Mouse (Mus musculus): ENCODE measurements around the gene Osbpl3.

Osbpl3 gene

GRCm38 (mm10) chr6:50331477-50331876 lies 124.5 kb downstream of the Osbpl3 start:
- in situ Hi-C loops (cut with MboI), result no loop called here

GRCm38 (mm10) chr6:50329380-50329779 lies 126.6 kb downstream of the Osbpl3 start:
- in situ Hi-C loops (cut with MboI), result no loop called here

GRCm38 (mm10) chr6:50328901-50329300 lies 127.1 kb downstream of the Osbpl3 start:
- in situ Hi-C loops (cut with MboI), result no loop called here

- in situ Hi-C loops (cut with MboI), result no loop called here
Observed at GRCm38 (mm10) chr6:50326192-50326591, 129.8 kb downstream of the Osbpl3 start.

GRCm38 (mm10) chr6:50325485-50325884 lies 130.5 kb downstream of the Osbpl3 start:
- in situ Hi-C loops (cut with MboI), result no loop called here

GRCm38 (mm10) chr6:50322631-50323030 lies 133.4 kb downstream of the Osbpl3 start:
- in situ Hi-C loops (cut with MboI), result no loop called here

DNA sequence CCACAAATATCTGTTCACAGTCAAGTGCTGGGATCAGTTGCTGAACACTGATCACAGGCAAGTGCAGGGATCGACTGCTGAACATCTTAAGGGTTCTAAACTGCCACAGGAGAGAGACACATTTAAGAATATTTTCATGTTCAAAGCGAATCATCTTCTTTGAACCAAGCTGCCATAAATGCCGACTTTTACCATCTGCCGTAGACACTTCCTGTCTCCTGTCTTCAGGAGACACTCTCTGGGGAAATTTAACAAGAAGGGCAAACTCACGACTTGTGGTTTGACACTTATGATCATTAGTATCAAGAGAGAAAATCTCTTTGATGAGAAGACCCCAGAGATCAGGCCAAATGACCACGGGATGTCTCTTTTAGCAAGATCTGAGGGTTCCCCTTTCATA lies 134.3 kb downstream of the Osbpl3 start:
- in situ Hi-C loops (cut with MboI), result no loop called here

GRCm38 (mm10) chr6:50318590-50319172 lies 137.3 kb downstream of the Osbpl3 start:
- in situ Hi-C loops (cut with MboI), result loop anchor here (5.0 kb wide), 1 partner anchor 204 kb away; no protein-coding TSS in a partner anchor

- in situ Hi-C loops (cut with MboI), result loop anchor here (5.0 kb wide), 1 partner anchor 204 kb away; no protein-coding TSS in a partner anchor
Observed at GRCm38 (mm10) chr6:50318150-50318549, 137.9 kb downstream of the Osbpl3 start.

DNA sequence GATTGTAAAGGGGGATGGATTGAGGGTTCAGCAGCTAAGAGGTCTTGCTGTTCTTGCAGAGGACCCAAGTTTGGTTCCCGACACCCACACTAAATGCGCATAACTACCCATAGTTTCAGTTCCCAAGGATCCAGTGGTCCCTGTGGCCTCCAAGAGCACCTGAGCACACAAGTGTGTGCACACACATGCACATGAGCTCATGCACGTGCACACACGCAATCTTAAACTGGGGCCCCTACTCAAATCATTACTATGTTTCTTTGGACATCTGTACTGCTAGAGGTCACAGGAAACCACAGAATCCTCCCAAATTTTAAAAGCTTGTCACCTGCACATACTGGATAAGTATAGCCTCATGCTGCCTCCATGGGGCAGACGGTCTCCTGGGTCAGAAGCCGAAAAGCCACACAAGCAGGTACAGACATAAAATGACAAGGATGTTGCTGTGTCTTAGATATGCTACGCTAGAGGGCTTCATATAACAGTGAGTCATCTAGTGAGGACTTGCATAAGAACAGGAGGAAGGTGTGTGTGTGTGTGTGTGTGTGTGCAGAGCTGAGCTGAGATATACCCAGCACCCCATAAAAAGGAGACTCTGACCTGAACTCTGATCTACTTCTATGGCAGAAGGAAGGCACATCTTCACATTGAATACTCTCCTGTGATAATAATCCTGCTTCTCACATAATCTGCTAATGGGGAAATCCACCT lies 139.1 kb downstream of the Osbpl3 start:
- in situ Hi-C loops (cut with MboI), result loop anchor here (5.0 kb wide), 1 partner anchor 205 kb away; no protein-coding TSS in a partner anchor

DNA sequence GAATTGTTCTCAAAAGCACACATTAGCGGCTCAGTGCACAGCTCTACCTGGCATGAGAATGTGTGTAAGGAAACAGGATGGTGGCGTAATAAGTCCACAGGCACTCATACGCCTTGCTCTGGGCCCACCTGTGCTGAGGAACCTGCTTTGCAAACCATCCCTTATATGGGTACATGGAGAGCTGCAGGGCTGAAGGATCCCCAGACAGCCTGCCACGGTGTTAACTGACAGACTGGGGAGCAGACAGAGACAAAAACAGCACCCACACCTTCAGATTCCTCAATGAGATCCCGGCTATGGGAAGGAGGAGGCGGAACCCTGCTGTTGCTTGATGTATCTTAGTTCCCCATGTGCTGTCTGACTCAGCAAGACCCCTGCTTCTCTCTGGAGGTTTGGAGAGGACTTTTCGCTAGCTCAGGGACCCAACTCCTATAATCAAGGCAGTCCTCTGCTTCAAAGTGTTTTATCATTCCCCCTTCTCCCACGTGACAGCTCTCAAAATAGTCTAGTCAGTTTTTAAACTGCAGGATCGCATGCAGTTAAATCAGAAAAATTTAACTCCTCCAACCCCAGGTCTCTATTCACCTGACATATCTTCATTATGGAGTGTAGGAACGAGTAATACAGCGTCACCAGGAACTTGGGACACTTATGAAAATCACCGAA lies 141.5 kb downstream of the Osbpl3 start:
- in situ Hi-C loops (cut with MboI), result loop anchor here (5.0 kb wide), 1 partner anchor 208 kb away; no protein-coding TSS in a partner anchor

DNA sequence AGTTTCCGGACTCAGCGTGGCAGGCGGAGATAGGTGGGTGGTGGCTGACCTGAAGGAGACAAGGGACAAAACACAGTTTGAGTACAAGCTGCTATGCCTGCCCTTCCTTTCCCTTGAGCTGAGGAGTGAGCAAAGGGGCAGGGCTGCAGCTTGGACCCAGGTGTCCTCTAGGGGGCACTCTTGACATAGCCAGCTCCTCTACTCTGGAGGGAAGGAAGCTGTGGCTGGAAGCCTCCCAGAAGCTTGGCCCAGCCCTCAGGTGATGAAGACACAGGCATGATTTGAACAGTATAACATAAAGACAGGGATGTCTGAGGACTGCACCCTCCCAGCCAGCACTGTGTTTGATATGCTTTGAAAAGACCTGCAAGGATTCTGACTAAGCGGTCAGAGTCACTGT lies 143.4 kb downstream of the Osbpl3 start:
- in situ Hi-C loops (cut with MboI), result no loop called here

GRCm38 (mm10) chr6:50309019-50309418 lies 147.0 kb downstream of the Osbpl3 start:
- in situ Hi-C loops (cut with MboI), result no loop called here

- in situ Hi-C loops (cut with MboI), result no loop called here
Observed at GRCm38 (mm10) chr6:50306625-50307024, 149.4 kb downstream of the Osbpl3 start.

DNA sequence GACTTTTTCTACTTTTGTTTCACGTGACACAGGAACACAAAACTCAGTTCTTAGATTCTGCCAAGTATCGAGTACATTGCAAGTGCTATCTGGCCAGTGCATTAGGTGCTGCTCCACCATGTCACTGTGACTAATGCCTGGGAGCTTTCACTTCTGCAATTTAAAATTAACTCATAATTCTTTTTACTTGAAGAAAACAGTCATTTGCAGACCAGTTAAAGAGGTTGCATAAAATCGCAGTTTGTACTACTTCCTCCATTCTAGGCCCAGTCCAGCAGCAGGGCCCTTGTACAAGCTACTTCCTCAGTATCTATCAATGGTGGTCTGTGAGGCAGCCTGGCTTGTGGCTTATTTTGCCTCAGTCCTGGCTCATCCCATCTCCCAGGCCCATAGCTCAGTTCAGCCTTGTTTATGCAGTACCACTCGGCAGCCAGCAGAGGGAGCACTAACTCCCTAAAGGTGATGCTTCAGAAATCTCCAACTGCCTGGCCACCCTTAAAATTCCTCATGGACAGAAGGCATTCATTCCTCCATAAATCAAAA lies 151.0 kb downstream of the Osbpl3 start:
- in situ Hi-C loops (cut with MboI), result no loop called here

- in situ Hi-C loops (cut with MboI), result no loop called here
Observed at GRCm38 (mm10) chr6:50301121-50301520, 154.9 kb downstream of the Osbpl3 start.

- in situ Hi-C loops (cut with MboI), result no loop called here
Observed at GRCm38 (mm10) chr6:50300622-50301021, 155.4 kb downstream of the Osbpl3 start.

DNA sequence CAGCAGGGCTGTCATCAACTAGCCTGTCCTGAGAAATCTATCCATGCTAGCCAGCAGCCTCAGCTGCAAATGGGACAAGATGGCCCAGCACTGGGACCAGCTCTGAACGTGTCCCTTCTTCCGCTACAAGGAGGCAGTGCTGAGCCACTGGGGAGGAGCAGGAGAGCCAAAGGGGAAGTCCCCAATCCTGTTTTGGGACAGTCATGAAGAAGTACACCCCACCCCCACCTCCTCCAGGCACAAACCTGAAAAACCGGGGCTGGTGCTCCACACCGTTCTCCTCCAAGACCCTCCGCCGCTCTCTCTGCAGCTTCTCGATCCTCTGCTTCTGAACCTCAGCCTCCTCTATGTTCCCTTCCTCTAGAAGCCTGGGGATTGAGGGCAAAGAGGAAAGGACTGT lies 156.9 kb downstream of the Osbpl3 start:
- in situ Hi-C loops (cut with MboI), result loop anchor here (25.0 kb wide), 1 partner anchor 787 kb away; no protein-coding TSS in a partner anchor

DNA sequence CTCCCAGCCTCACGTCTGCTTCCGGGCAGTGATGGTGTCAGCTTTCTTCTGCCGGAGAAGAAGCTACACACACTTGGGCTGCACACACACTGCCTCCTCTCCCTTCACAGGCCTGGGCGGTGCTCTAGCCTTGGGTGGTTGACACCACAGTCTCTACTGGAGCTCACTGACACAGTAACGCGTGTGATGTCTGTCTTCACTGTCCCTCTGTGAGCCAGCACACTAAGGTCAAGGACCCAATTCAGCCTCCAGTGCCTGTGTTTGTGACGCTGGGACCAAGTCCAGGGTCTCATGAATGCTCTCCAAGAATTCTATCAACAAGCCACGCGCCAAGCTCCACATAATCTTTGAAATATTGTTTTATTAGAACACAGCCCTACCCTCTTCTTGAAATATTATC lies 158.3 kb downstream of the Osbpl3 start:
- in situ Hi-C loops (cut with MboI), result loop anchor here (25.0 kb wide), 1 partner anchor 785 kb away; no protein-coding TSS in a partner anchor

DNA sequence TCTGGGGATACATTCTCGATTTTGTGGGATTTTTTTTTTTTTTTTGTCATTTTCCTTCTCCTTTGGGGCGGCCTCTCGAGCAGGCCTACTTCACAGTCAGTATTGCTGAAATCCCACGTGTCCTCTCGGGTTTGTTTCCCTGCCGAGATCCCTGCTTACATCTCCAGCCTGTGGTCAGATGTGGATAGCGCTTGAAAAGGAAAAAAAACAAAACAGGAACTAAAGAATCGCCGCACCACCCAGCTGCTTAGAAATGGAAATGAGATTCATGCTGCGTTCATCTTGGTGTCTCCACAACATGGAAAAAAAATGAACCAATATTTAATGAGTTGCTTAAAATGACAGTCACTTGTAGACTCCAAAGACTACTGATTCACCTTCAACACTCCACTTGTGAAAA lies 160.9 kb downstream of the Osbpl3 start:
- in situ Hi-C loops (cut with MboI), result loop anchor here (25.0 kb wide), 1 partner anchor 783 kb away; no protein-coding TSS in a partner anchor

DNA sequence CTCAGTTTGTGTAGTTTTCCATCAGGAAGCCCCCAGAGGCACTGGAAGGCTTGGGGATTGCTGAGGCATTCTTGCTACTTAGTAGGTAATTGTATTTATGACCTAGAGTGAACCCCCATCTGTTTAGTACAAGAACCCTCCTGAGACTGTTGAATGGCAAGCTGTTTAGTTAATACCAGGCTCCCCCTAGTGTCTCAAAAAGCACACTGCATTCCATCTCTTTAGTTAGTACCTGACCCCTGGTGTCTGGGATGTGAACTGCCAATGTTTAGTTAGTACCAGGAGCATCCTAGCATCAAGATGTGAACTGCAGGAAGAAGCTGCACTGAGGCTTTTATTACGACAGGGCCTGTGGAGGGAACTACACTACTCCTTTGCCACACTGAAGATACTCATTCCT lies 161.9 kb downstream of the Osbpl3 start:
- in situ Hi-C loops (cut with MboI), result loop anchor here (25.0 kb wide), 1 partner anchor 782 kb away; no protein-coding TSS in a partner anchor

- in situ Hi-C loops (cut with MboI), result loop anchor here (25.0 kb wide), 1 partner anchor 779 kb away; no protein-coding TSS in a partner anchor
Observed at GRCm38 (mm10) chr6:50291650-50292049, 164.4 kb downstream of the Osbpl3 start.

Measured in mature B cell (primary cell).